Mouse (Mus musculus) limb, embryonic 10.5 days (tissue): Measurements from ENCODE around the gene P2rx2. TPM values are rescaled to one million over a fixed set of nuclear protein-coding genes. Genes with fewer than 3 reads are reported as not detected.

ENCODE experiments used
- DNase-seq: peaks from one replicate; pipeline ENCODE4 v3.0.0-alpha.2; 2017; ENCODE audit warnings: low spot score
- H3K27ac ChIP-seq: fragments of 300-500 bp; sonication (generic); 2 replicates; pipeline ENCODE4 v1.5.1; 2016; ENCODE audit warnings: mild to moderate bottlenecking
- H3K27me3 ChIP-seq: fragments of 300-500 bp; sonication (generic); 2 replicates; pipeline ENCODE4 v1.6.1; 2016; ENCODE audit warnings: low read depth, mild to moderate bottlenecking; ENCODE audit not compliant: poor library complexity, severe bottlenecking
- H3K36me3 ChIP-seq: fragments of 300-500 bp; sonication (generic); 2 replicates; pipeline ENCODE4 v1.6.1; 2016; ENCODE audit warnings: mild to moderate bottlenecking, moderate library complexity
- H3K4me1 ChIP-seq: fragments of 300-500 bp; sonication (generic); 2 replicates; pipeline ENCODE4 v1.6.1; 2016
- H3K4me3 ChIP-seq: fragments of 300-500 bp; sonication (generic); 2 replicates; pipeline ENCODE4 v1.5.1; 2016; ENCODE audit warnings: mild to moderate bottlenecking, moderate library complexity
- H3K9me3 ChIP-seq: fragments of 300-500 bp; sonication (generic); replicated peaks from 2 replicates; pipeline ENCODE4 v1.6.1; 2016; ENCODE audit warnings: mild to moderate bottlenecking
- WGBS: fragments of 180-500 bp; shearing (Covaris S2); methylation state at CpG from one replicate; pipeline ENCODE4 v1.1.7; 2016; 5-methylcytosine and 5-hydroxymethylcytosine counted together
- polyA plus RNA-seq: library from polyadenylated mRNA; unstranded; fragments of >200 nt; fragmentation: Nextera tagmentation; extraction: Ambion mirVana; gene quantifications from 2 replicates; pipeline ENCODE4 v1.2.1, GENCODE M21; 2016

The P2rx2 gene
- 0.39 and 0.66 TPM in 2 replicates for polyA plus RNA-seq

- Histone ChIP-seq H3K27ac (peak within 1 kb of the TSS; percentile 37; the same call in 1 of the 2 replicates), H3K36me3 (peaks cover 24% of the 10 kb centered on the region), H3K27me3 (peaks cover 48% of the 10 kb centered on the region), H3K9me3 (no peaks in the 10 kb centered on the region), H3K4me3 (peak within 1 kb of the TSS; percentile 57), H3K4me1 (peaks cover 18% of the 10 kb centered on the region)
- DNase-seq, result peak; percentile 68
- WGBS, result 3% methylated on average over 43 of the region's 43 CpGs
Measured at GRCm38 (mm10) chr5:110342648-110343284, at the start of gene P2rx2. TSS of gene P2rx2 (minus strand) at chr5:110343212.

- H3K4me1 ChIP-seq, result peaks cover 7% of the 10 kb centered on the region
- H3K9me3 ChIP-seq, result no peaks in the 10 kb centered on the region
- H3K27ac ChIP-seq, result peak overlapping the region; percentile 27; the same call in 1 of the 2 replicates
- peaks cover under 1% of the 10 kb centered on the region; the same call in 1 of the 2 replicates for H3K27me3 ChIP-seq
- DNase-seq, result no peak
- no peak overlapping the region for H3K4me3 ChIP-seq
- 0 out of 2 replicates have a peak, but pooled peaks cover 2% of the 10 kb centered on the region for H3K36me3 ChIP-seq
- WGBS, result 58% methylated on average over 5 of the region's 5 CpGs
Measured at GRCm38 (mm10) chr5:110392727-110393126, 49.7 kb upstream of the P2rx2 start.

GRCm38 (mm10) chr5:110390631-110391030, 47.6 kb upstream of the P2rx2 start:
- 92% methylated on average over 4 of the region's 4 CpGs for WGBS
- H3K36me3 ChIP-seq, result no peaks in the 10 kb centered on the region
- H3K9me3 ChIP-seq, result no peaks in the 10 kb centered on the region
- no peak overlapping the region for H3K27ac ChIP-seq
- peaks cover 28% of the 10 kb centered on the region for H3K4me1 ChIP-seq
- H3K4me3 ChIP-seq, result no peak overlapping the region
- DNase-seq, result no peak
- H3K27me3 ChIP-seq, result peaks cover 12% of the 10 kb centered on the region

GRCm38 (mm10) chr5:110387332-110387731, 44.3 kb upstream of the P2rx2 start:
- Histone ChIP-seq H3K36me3 (peaks cover 3% of the 10 kb centered on the region; the same call in 1 of the 2 replicates), H3K27me3 (peaks cover 20% of the 10 kb centered on the region), H3K4me3 (peak overlapping the region; percentile 81), H3K9me3 (no peaks in the 10 kb centered on the region), H3K27ac (peak overlapping the region; percentile 90), H3K4me1 (peaks cover 37% of the 10 kb centered on the region)
- no peak for DNase-seq
- WGBS, result 20% methylated on average over 8 of the region's 8 CpGs

GRCm38 (mm10) chr5:110386371-110387330, 43.6 kb upstream of the P2rx2 start:
- Histone ChIP-seq H3K27me3 (peaks cover 20% of the 10 kb centered on the region), H3K27ac (peak overlapping the region; percentile 90), H3K36me3 (peaks cover 7% of the 10 kb centered on the region), H3K9me3 (no peaks in the 10 kb centered on the region), H3K4me1 (peaks cover 37% of the 10 kb centered on the region), H3K4me3 (peak overlapping the region; percentile 81)
- peak; percentile 90 for DNase-seq
- under 1% methylated on average over 90 of the region's 90 CpGs for WGBS

- Histone ChIP-seq H3K27ac (peak overlapping the region; percentile 90; the same call in 1 of the 2 replicates), H3K27me3 (peaks cover 20% of the 10 kb centered on the region), H3K9me3 (no peaks in the 10 kb centered on the region), H3K4me1 (peaks cover 37% of the 10 kb centered on the region), H3K36me3 (peaks cover 21% of the 10 kb centered on the region), H3K4me3 (peak overlapping the region; percentile 81)
- DNase-seq, result no peak
- 66% methylated on average over 4 of the region's 4 CpGs for WGBS
Measured at GRCm38 (mm10) chr5:110385263-110385662, 42.3 kb upstream of the P2rx2 start.

- Histone ChIP-seq H3K27me3 (peaks cover 20% of the 10 kb centered on the region), H3K36me3 (peaks cover 26% of the 10 kb centered on the region), H3K27ac (no peak overlapping the region), H3K4me1 (peaks cover 37% of the 10 kb centered on the region), H3K9me3 (no peaks in the 10 kb centered on the region), H3K4me3 (no peak overlapping the region)
- no peak for DNase-seq
- 85% methylated on average over 6 of the region's 6 CpGs for WGBS
Measured at GRCm38 (mm10) chr5:110384491-110384890, 41.5 kb upstream of the P2rx2 start.

GRCm38 (mm10) chr5:110379823-110380222, 36.8 kb upstream of the P2rx2 start:
- WGBS, result 81% methylated on average over 4 of the region's 4 CpGs
- Histone ChIP-seq H3K36me3 (peaks cover 73% of the 10 kb centered on the region), H3K9me3 (no peaks in the 10 kb centered on the region), H3K27ac (no peak overlapping the region), H3K27me3 (0 out of 2 replicates have a peak, but pooled peaks cover under 1% of the 10 kb centered on the region), H3K4me1 (peaks cover 20% of the 10 kb centered on the region), H3K4me3 (no peak overlapping the region)
- no peak for DNase-seq

- H3K4me3 ChIP-seq, result no peak overlapping the region
- H3K27me3 ChIP-seq, result no peaks in the 10 kb centered on the region
- no peak overlapping the region for H3K27ac ChIP-seq
- peaks cover 12% of the 10 kb centered on the region for H3K4me1 ChIP-seq
- WGBS, result 85% methylated on average over 15 of the region's 15 CpGs
- no peak for DNase-seq
- H3K9me3 ChIP-seq, result no peaks in the 10 kb centered on the region
- H3K36me3 ChIP-seq, result peaks cover 78% of the 10 kb centered on the region
Measured at GRCm38 (mm10) chr5:110379086-110379485, 36.1 kb upstream of the P2rx2 start.

GRCm38 (mm10) chr5:110378181-110378583, 35.2 kb upstream of the P2rx2 start:
- Histone ChIP-seq H3K27me3 (no peaks in the 10 kb centered on the region), H3K4me1 (peaks cover 12% of the 10 kb centered on the region), H3K36me3 (peaks cover 86% of the 10 kb centered on the region), H3K9me3 (no peaks in the 10 kb centered on the region), H3K27ac (peak overlapping the region; percentile 37; the same call in 1 of the 2 replicates), H3K4me3 (no peak overlapping the region)
- WGBS, result 21% methylated on average over 20 of the region's 20 CpGs
- DNase-seq, result peak; percentile 53

GRCm38 (mm10) chr5:110376802-110377433, 33.9 kb upstream of the P2rx2 start:
- DNase-seq, result peak; percentile 84
- Histone ChIP-seq H3K36me3 (peaks cover 92% of the 10 kb centered on the region), H3K4me1 (peaks cover 12% of the 10 kb centered on the region), H3K27ac (no peak overlapping the region), H3K9me3 (no peaks in the 10 kb centered on the region), H3K27me3 (no peaks in the 10 kb centered on the region), H3K4me3 (no peak overlapping the region)
- WGBS, result 61% methylated on average over 8 of the region's 8 CpGs

- WGBS, result 24% methylated on average over 11 of the region's 11 CpGs
- Histone ChIP-seq H3K9me3 (no peaks in the 10 kb centered on the region), H3K27ac (peak overlapping the region; percentile 70), H3K36me3 (peaks cover 39% of the 10 kb centered on the region), H3K4me1 (peaks cover 22% of the 10 kb centered on the region), H3K27me3 (peaks cover 21% of the 10 kb centered on the region), H3K4me3 (peak overlapping the region; percentile 60)
- no peak for DNase-seq
Measured at GRCm38 (mm10) chr5:110363822-110364545, 21.0 kb upstream of the P2rx2 start.
